Mouse (Mus musculus): ENCODE measurements around the gene Slc16a7. TPM values are rescaled to one million over a fixed set of nuclear protein-coding genes. Genes with fewer than 3 reads are reported as not detected.

The Slc16a7 gene
- polyA plus RNA-seq, 1 experiment from 2014 or later = 10.2 TPM

DNA sequence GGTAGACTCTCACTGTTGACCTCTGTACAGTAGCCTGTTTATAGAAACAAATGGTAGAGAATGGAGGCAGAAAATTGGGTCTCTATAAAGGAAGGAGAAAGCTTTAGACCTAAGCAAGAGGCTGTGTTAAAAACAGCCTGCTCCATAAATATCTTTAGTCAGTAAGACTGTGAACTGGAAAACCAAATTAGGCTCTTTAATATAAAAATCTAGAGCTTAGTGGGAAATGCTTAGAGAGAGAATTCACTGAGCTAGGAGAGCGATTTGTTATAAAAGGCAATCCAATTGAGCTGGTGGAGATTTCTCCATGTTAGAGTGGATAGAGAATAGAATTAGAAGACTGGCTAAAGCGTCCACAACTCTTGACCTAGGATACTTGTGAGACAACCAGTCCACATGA is 211.5 kb downstream of the Slc16a7 start:
- Histone ChIP-seq H3K27ac (ENCODE audit: low read length) (no peak overlapping the region), H3K36me3 (ENCODE audit: control insufficient read depth, insufficient read depth) (no peaks in the 10 kb centered on the region), H3K4me2 (ENCODE audit: low read length) (no peak overlapping the region), H3K9ac (replicated peaks; ENCODE audit: low read depth, low read length) (no peak overlapping the region), H3K4me3 (replicated peaks; ENCODE audit: low read length) (no peak overlapping the region), H3K9me3 (ENCODE audit: control insufficient read depth, low read length) (no peaks in the 10 kb centered on the region), H3K27me3 (replicated peaks; ENCODE audit: control insufficient read depth, insufficient read depth, low read length) (no peaks in the 10 kb centered on the region), H3K4me1 (replicated peaks; ENCODE audit: control insufficient read depth, insufficient read depth, low read length) (no peaks in the 10 kb centered on the region)
- 85% methylated on average over 2 of the region's 2 CpGs for WGBS
- ATAC-seq = no peak

DNA sequence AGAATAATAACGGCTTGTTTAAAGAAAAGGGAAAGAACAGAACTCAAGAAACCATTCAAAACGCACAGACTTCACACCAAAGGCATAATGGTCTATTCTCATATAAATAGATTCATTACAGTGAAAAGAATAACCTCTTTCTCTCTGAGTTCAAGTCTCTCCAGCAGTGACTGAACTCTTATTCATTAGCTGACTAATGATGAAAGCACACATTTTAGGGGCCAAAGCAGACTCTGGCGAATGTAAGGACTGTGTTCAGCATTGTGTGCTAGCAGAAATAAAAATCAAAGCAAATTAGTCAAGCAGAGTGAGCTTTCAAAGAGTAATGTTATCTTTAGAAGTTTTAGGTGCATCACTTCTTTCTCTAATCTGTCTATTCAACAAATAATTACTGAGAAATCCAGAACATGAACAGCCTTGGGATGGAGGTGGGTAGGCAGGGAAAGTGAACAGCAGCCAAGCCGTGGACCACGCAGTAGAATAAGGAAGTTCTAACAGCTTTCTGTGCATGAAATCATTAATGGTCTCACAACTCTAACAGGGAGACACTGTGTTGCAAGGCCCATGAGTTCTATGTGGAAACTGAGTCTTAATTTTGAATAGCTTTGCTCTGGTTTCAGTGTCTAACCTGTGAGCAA is 214.1 kb downstream of the Slc16a7 start:
- 4% methylated on average over 5 of the region's 5 CpGs for WGBS
- no peak overlapping the region for H3K9ac ChIP-seq (replicated peaks; ENCODE audit: low read depth, low read length)

DNA sequence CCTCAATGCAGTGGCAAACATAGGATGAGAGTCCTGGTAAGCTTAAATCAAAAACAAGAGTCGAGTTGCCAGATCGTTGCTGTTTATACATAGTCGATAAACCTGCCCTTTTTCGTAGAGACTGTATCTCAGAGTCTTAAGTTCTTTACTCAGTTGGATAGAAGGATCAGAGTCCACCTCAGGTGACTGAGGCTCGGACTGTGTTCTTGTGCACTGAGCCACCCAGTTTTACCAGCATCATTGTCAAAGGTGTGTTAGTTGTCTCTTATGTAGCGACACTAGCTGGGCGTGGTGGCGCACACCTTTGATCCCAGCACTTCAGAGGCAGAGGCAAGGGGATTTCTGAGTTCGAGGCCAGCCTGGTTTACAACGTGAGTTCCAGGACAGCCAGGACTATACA is 217.6 kb downstream of the Slc16a7 start:
- no peaks in the 10 kb centered on the region for H3K9me3 ChIP-seq (ENCODE audit: control insufficient read depth, low read length)
- H3K27ac ChIP-seq (ENCODE audit: low read length) = no peak overlapping the region
- no peaks in the 10 kb centered on the region for H3K36me3 ChIP-seq (ENCODE audit: control insufficient read depth, insufficient read depth)
- ATAC-seq = no peak
- no peak overlapping the region for H3K4me3 ChIP-seq (replicated peaks; ENCODE audit: low read length)
- H3K9ac ChIP-seq (replicated peaks; ENCODE audit: low read depth, low read length) = no peak overlapping the region
- H3K27me3 ChIP-seq (replicated peaks; ENCODE audit: control insufficient read depth, insufficient read depth, low read length) = no peaks in the 10 kb centered on the region
- WGBS = 95% methylated on average over 10 of the region's 10 CpGs
- no peaks in the 10 kb centered on the region for H3K4me1 ChIP-seq (replicated peaks; ENCODE audit: control insufficient read depth, insufficient read depth, low read length)
- H3K4me2 ChIP-seq (ENCODE audit: low read length) = no peak overlapping the region

More for the DNA sequence above, 214.1 kb downstream of the Slc16a7 start:
- Histone ChIP-seq H3K9me3 (ENCODE audit: control insufficient read depth, low read length) (no peaks in the 10 kb centered on the region), H3K4me2 (ENCODE audit: low read length) (no peak overlapping the region), H3K4me3 (replicated peaks; ENCODE audit: low read length) (no peak overlapping the region), H3K4me1 (replicated peaks; ENCODE audit: control insufficient read depth, insufficient read depth, low read length) (no peaks in the 10 kb centered on the region), H3K36me3 (ENCODE audit: control insufficient read depth, insufficient read depth) (no peaks in the 10 kb centered on the region), H3K27me3 (replicated peaks; ENCODE audit: control insufficient read depth, insufficient read depth, low read length) (no peaks in the 10 kb centered on the region), H3K27ac (ENCODE audit: low read length) (no peak overlapping the region)
- peak; percentile 89 for ATAC-seq

DNA sequence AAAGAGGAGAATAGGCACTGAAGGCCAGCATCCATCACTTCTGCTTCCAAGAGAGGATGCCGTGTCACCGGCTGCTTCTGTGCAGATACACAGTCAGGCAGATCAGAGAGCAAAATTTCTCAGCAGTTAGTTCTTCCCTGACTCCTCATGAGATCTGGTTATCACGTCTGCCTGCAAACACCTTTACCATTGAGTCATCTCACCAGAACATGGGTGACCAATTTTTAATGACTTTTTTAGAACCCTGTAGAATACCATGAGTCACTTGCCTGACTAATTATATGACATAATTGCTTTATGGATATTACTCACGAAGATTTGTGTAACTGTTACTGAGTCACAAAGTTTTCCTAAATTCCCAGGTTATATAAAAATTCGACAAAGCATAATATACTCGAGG is 218.1 kb downstream of the Slc16a7 start:
- H3K4me3 ChIP-seq (replicated peaks; ENCODE audit: low read length) = no peak overlapping the region
- H3K4me1 ChIP-seq (replicated peaks; ENCODE audit: control insufficient read depth, insufficient read depth, low read length) = no peaks in the 10 kb centered on the region
- H3K4me2 ChIP-seq (ENCODE audit: low read length) = no peak overlapping the region
- H3K27ac ChIP-seq (ENCODE audit: low read length) = no peak overlapping the region
- H3K36me3 ChIP-seq (ENCODE audit: control insufficient read depth, insufficient read depth) = no peaks in the 10 kb centered on the region
- 88% methylated on average over 6 of the region's 6 CpGs for WGBS
- ATAC-seq = no peak
- no peak overlapping the region for H3K9ac ChIP-seq (replicated peaks; ENCODE audit: low read depth, low read length)
- H3K9me3 ChIP-seq (ENCODE audit: control insufficient read depth, low read length) = no peaks in the 10 kb centered on the region
- no peaks in the 10 kb centered on the region for H3K27me3 ChIP-seq (replicated peaks; ENCODE audit: control insufficient read depth, insufficient read depth, low read length)

All from forebrain, embryonic 16.5 days (tissue).